Mouse (Mus musculus): ENCODE data around the gene Arl3. TPM values are rescaled to one million over a fixed set of nuclear protein-coding genes. Genes with fewer than 3 reads are reported as not detected.
A peak's percentile ranks its signal among the peaks of the same experiment; 100 is the strongest.

Gene Arl3
- polyA plus RNA-seq, 1 experiment: 227 TPM

- Histone ChIP-seq H3K27ac (ENCODE audit: insufficient read depth, low read length) (no peak overlapping the region), H3K4me3 (replicated peaks; ENCODE audit: insufficient read depth, low read depth, low read length) (no peak overlapping the region), H3K4me1 (ENCODE audit: control insufficient read depth, insufficient read depth, low read length) (no peaks in the 10 kb centered on the region), H3K27me3 (ENCODE audit: control insufficient read depth, insufficient read depth, low read length) (no peaks in the 10 kb centered on the region)
- TF ChIP-seq POLR2A (IDR thresholded peaks at IDR 0.05; ENCODE audit: borderline replicate concordance, insufficient read depth, low read length) (no peak), CTCF (IDR thresholded peaks at IDR 0.05; ENCODE audit: borderline replicate concordance, insufficient read depth, low read depth, low read length) (no peak)
- no peak for DNase-seq
- WGBS: 70% methylated on average over 6 of the region's 6 CpGs
Measured at GRCm38 (mm10) chr19:46547565-46547964, 25.4 kb downstream of the Arl3 start.

- WGBS: 78% methylated on average over 8 of the region's 8 CpGs
- Histone ChIP-seq H3K27ac (ENCODE audit: insufficient read depth, low read length) (no peak overlapping the region), H3K4me3 (replicated peaks; ENCODE audit: insufficient read depth, low read depth, low read length) (no peak overlapping the region), H3K4me1 (ENCODE audit: control insufficient read depth, insufficient read depth, low read length) (peaks cover 7% of the 10 kb centered on the region), H3K27me3 (ENCODE audit: control insufficient read depth, insufficient read depth, low read length) (no peaks in the 10 kb centered on the region)
- no peak for DNase-seq
- TF ChIP-seq POLR2A (IDR thresholded peaks at IDR 0.05; ENCODE audit: borderline replicate concordance, insufficient read depth, low read length) (no peak), CTCF (IDR thresholded peaks at IDR 0.05; ENCODE audit: borderline replicate concordance, insufficient read depth, low read depth, low read length) (no peak)
Measured at GRCm38 (mm10) chr19:46542750-46543149, 30.2 kb downstream of the Arl3 start.

GRCm38 (mm10) chr19:46538213-46538612, 34.8 kb downstream of the Arl3 start:
- Histone ChIP-seq H3K27ac (ENCODE audit: insufficient read depth, low read length) (no peak overlapping the region), H3K4me1 (ENCODE audit: control insufficient read depth, insufficient read depth, low read length) (peaks cover 7% of the 10 kb centered on the region), H3K27me3 (ENCODE audit: control insufficient read depth, insufficient read depth, low read length) (no peaks in the 10 kb centered on the region), H3K4me3 (replicated peaks; ENCODE audit: insufficient read depth, low read depth, low read length) (no peak overlapping the region)
- 70% methylated on average over 6 of the region's 6 CpGs for WGBS
- TF ChIP-seq POLR2A (IDR thresholded peaks at IDR 0.05; ENCODE audit: borderline replicate concordance, insufficient read depth, low read length) (no peak), CTCF (IDR thresholded peaks at IDR 0.05; ENCODE audit: borderline replicate concordance, insufficient read depth, low read depth, low read length) (peak; percentile 46; the same call in 1 of the 2 replicates)
- DNase-seq: no peak

GRCm38 (mm10) chr19:46537357-46537756, 35.6 kb downstream of the Arl3 start:
- WGBS: 96% methylated on average over 9 of the region's 9 CpGs
- no peak for DNase-seq
- TF ChIP-seq CTCF (IDR thresholded peaks at IDR 0.05; ENCODE audit: borderline replicate concordance, insufficient read depth, low read depth, low read length) (no peak), POLR2A (IDR thresholded peaks at IDR 0.05; ENCODE audit: borderline replicate concordance, insufficient read depth, low read length) (no peak)

GRCm38 (mm10) chr19:46534542-46535098, 38.4 kb downstream of the Arl3 start:
- Histone ChIP-seq H3K27ac (ENCODE audit: insufficient read depth, low read length) (no peak overlapping the region), H3K4me1 (ENCODE audit: control insufficient read depth, insufficient read depth, low read length) (peaks cover 16% of the 10 kb centered on the region), H3K27me3 (ENCODE audit: control insufficient read depth, insufficient read depth, low read length) (no peaks in the 10 kb centered on the region), H3K4me3 (replicated peaks; ENCODE audit: insufficient read depth, low read depth, low read length) (no peak overlapping the region)
- 61% methylated on average over 6 of the region's 6 CpGs for WGBS
- no peak for DNase-seq
- no peak for TF ChIP-seq POLR2A (IDR thresholded peaks at IDR 0.05; ENCODE audit: borderline replicate concordance, insufficient read depth, low read length)
- no peak for TF ChIP-seq CTCF (IDR thresholded peaks at IDR 0.05; ENCODE audit: borderline replicate concordance, insufficient read depth, low read depth, low read length)

More at GRCm38 (mm10) chr19:46537357-46537756, 35.6 kb downstream of the Arl3 start:
- peaks cover 6% of the 10 kb centered on the region for H3K4me1 ChIP-seq (ENCODE audit: control insufficient read depth, insufficient read depth, low read length)
- no peak overlapping the region for H3K4me3 ChIP-seq (replicated peaks; ENCODE audit: insufficient read depth, low read depth, low read length)
- H3K27ac ChIP-seq (ENCODE audit: insufficient read depth, low read length): no peak overlapping the region
- no peaks in the 10 kb centered on the region for H3K27me3 ChIP-seq (ENCODE audit: control insufficient read depth, insufficient read depth, low read length)

- H3K27ac ChIP-seq (ENCODE audit: insufficient read depth, low read length): no peak overlapping the region
- H3K4me3 ChIP-seq (replicated peaks; ENCODE audit: insufficient read depth, low read depth, low read length): no peak overlapping the region
- TF ChIP-seq CTCF (IDR thresholded peaks at IDR 0.05; ENCODE audit: borderline replicate concordance, insufficient read depth, low read depth, low read length) (no peak), POLR2A (IDR thresholded peaks at IDR 0.05; ENCODE audit: borderline replicate concordance, insufficient read depth, low read length) (no peak)
- no peak for DNase-seq
- H3K27me3 ChIP-seq (ENCODE audit: control insufficient read depth, insufficient read depth, low read length): no peaks in the 10 kb centered on the region
- 84% methylated on average over 5 of the region's 5 CpGs for WGBS
- H3K4me1 ChIP-seq (ENCODE audit: control insufficient read depth, insufficient read depth, low read length): peaks cover 19% of the 10 kb centered on the region
Measured at GRCm38 (mm10) chr19:46533525-46533924, 39.5 kb downstream of the Arl3 start.

GRCm38 (mm10) chr19:46533066-46533465, 39.9 kb downstream of the Arl3 start:
- H3K27ac ChIP-seq (ENCODE audit: insufficient read depth, low read length): no peak overlapping the region
- H3K4me3 ChIP-seq (replicated peaks; ENCODE audit: insufficient read depth, low read depth, low read length): no peak overlapping the region

GRCm38 (mm10) chr19:46532031-46532688, 40.8 kb downstream of the Arl3 start:
- no peaks in the 10 kb centered on the region for H3K27me3 ChIP-seq (ENCODE audit: control insufficient read depth, insufficient read depth, low read length)
- H3K27ac ChIP-seq (ENCODE audit: insufficient read depth, low read length): no peak overlapping the region; the same call in 1 of the 2 replicates
- peaks cover 21% of the 10 kb centered on the region for H3K4me1 ChIP-seq (ENCODE audit: control insufficient read depth, insufficient read depth, low read length)
- TF ChIP-seq CTCF (IDR thresholded peaks at IDR 0.05; ENCODE audit: borderline replicate concordance, insufficient read depth, low read depth, low read length) (no peak), POLR2A (IDR thresholded peaks at IDR 0.05; ENCODE audit: borderline replicate concordance, insufficient read depth, low read length) (no peak)
- WGBS: 24% methylated on average over 10 of the region's 10 CpGs
- DNase-seq: no peak
- no peak overlapping the region for H3K4me3 ChIP-seq (replicated peaks; ENCODE audit: insufficient read depth, low read depth, low read length)

More at GRCm38 (mm10) chr19:46533066-46533465, 39.9 kb downstream of the Arl3 start:
- 90% methylated on average over 4 of the region's 4 CpGs for WGBS
- TF ChIP-seq POLR2A (IDR thresholded peaks at IDR 0.05; ENCODE audit: borderline replicate concordance, insufficient read depth, low read length) (no peak), CTCF (IDR thresholded peaks at IDR 0.05; ENCODE audit: borderline replicate concordance, insufficient read depth, low read depth, low read length) (no peak)
- no peak for DNase-seq
- Histone ChIP-seq H3K4me1 (ENCODE audit: control insufficient read depth, insufficient read depth, low read length) (peaks cover 18% of the 10 kb centered on the region), H3K27me3 (ENCODE audit: control insufficient read depth, insufficient read depth, low read length) (no peaks in the 10 kb centered on the region)

Data from cerebellum, adult 2 months (tissue).